Mouse (Mus musculus): ENCODE data around the gene Drc3.
"Not testable (repeated sequence)": the region's sequence is repeated elsewhere in the genome, so short reads cannot be mapped to it uniquely, and the experiment has no call there.

Drc3 gene

GRCm38 (mm10) chr11:60406606-60407005 is 53.5 kb downstream of the Drc3 start:
- DNase-seq: no peak

GRCm38 (mm10) chr11:60412173-60412572 is 59.0 kb downstream of the Drc3 start:
- peak; percentile 60 for DNase-seq

GRCm38 (mm10) chr11:60412921-60413320 is 59.8 kb downstream of the Drc3 start:
- no peak for DNase-seq

GRCm38 (mm10) chr11:60416590-60416962 is 63.4 kb downstream of the Drc3 start:
- DNase-seq: no peak

- DNase-seq: peak; percentile 99
Observed at GRCm38 (mm10) chr11:60416963-60417716, 64.0 kb downstream of the Drc3 start, which contains the start of gene Gid4. Gid4 (plus strand) TSS chr11:60417145.

- DNase-seq: peak; percentile 68
Observed at GRCm38 (mm10) chr11:60417717-60418472, 64.8 kb downstream of the Drc3 start, which contains the start of gene Atpaf2. Atpaf2 (minus strand) TSS chr11:60418457.

- DNase-seq: peak; percentile 45
Observed at GRCm38 (mm10) chr11:60418473-60418803, 65.3 kb downstream of the Drc3 start.

- DNase-seq: no peak
Observed at GRCm38 (mm10) chr11:60422046-60422668, 69.0 kb downstream of the Drc3 start.

- DNase-seq: no peak
Observed at GRCm38 (mm10) chr11:60423006-60423405, 69.9 kb downstream of the Drc3 start.

GRCm38 (mm10) chr11:60426417-60426816 is 73.3 kb downstream of the Drc3 start:
- DNase-seq: no peak

GRCm38 (mm10) chr11:60427628-60428027 is 74.5 kb downstream of the Drc3 start:
- no peak for DNase-seq

- no peak for DNase-seq
Observed at GRCm38 (mm10) chr11:60433501-60433900, 80.4 kb downstream of the Drc3 start.

GRCm38 (mm10) chr11:60435133-60435532 is 82.0 kb downstream of the Drc3 start:
- DNase-seq: no peak

- DNase-seq: no peak
Observed at GRCm38 (mm10) chr11:60436618-60437017, 83.5 kb downstream of the Drc3 start.

- DNase-seq: not testable (repeated sequence)
Observed at GRCm38 (mm10) chr11:60439621-60440020, 86.5 kb downstream of the Drc3 start.

- no peak for DNase-seq
Observed at GRCm38 (mm10) chr11:60440176-60440575, 87.0 kb downstream of the Drc3 start.

GRCm38 (mm10) chr11:60442896-60443295 is 89.8 kb downstream of the Drc3 start:
- no peak for DNase-seq

Measured in cerebellum, adult 9-11 months (tissue).